Mouse (Mus musculus) MEL (cell line): ENCODE results near the gene Rps10. TPM values are rescaled to one million over a fixed set of nuclear protein-coding genes. Genes with fewer than 3 reads are reported as not detected.

ENCODE experiments used
- DNase-seq: peaks from one replicate; pipeline ENCODE4 v3.0.0; 2011; ENCODE audit warnings: low read depth, low spot score
- H3K27ac ChIP-seq: 2 replicates; pipeline ENCODE4 v1.5.1; 2012; ENCODE audit warnings: low read depth, mild to moderate bottlenecking, control low read depth, low read length, moderate library complexity; ENCODE audit not compliant: control insufficient read depth
- H3K27me3 ChIP-seq, 2 experiments: fragments of 150-350 bp in 1 of 2; sonication (generic) in 1 of 2; 2 replicates each; pipeline ENCODE4 v1.6.1; 2012; ENCODE audit warnings: low read length in 2 of 2, mild to moderate bottlenecking in 2 of 2, improper control_type of control experiment in 1 of 2, moderate library complexity in 1 of 2; ENCODE audit not compliant: insufficient read depth in 2 of 2, control insufficient read depth in 1 of 2
- H3K36me3 ChIP-seq, 2 experiments: 2 replicates each; pipeline ENCODE4 v1.6.1; 2012 to 2014; ENCODE audit warnings: low read length in 2 of 2, improper control_type of control experiment in 1 of 2, inconsistent platforms in 1 of 2, mild to moderate bottlenecking in 1 of 2; ENCODE audit not compliant: insufficient read depth in 2 of 2, control insufficient read depth in 1 of 2
- H3K4me1 ChIP-seq, 2 experiments: fragments of 150-350 bp in 1 of 2; sonication (generic) in 1 of 2; 2 replicates each; pipeline ENCODE4 v1.6.1; 2012; ENCODE audit warnings: low read length in 2 of 2, improper control_type of control experiment in 1 of 2, mild to moderate bottlenecking in 1 of 2; ENCODE audit not compliant: insufficient read depth in 2 of 2, control insufficient read depth in 1 of 2
- H3K4me3 ChIP-seq, 2 experiments: fragments of 150-350 bp in 1 of 2; sonication (generic) in 1 of 2; 2 replicates each; pipeline ENCODE4 v1.5.1; 2012; ENCODE audit warnings: low read depth in 2 of 2, low read length in 2 of 2, mild to moderate bottlenecking in 2 of 2, moderate library complexity in 2 of 2, control low read depth in 1 of 2, improper control_type of control experiment in 1 of 2; ENCODE audit not compliant: control insufficient read depth in 1 of 2, insufficient read depth in 1 of 2
- H3K79me2 ChIP-seq: 2 replicates; pipeline ENCODE4 v1.6.1; 2012; ENCODE audit warnings: mild to moderate bottlenecking, low read length, moderate library complexity; ENCODE audit not compliant: control insufficient read depth, poor library complexity, insufficient read depth
- H3K9ac ChIP-seq: 2 replicates; pipeline ENCODE4 v1.6.1; 2012; ENCODE audit warnings: low read depth, mild to moderate bottlenecking, control low read depth, low read length, moderate library complexity; ENCODE audit not compliant: control insufficient read depth, poor library complexity, severe bottlenecking
- H3K9me3 ChIP-seq: fragments of 150-350 bp; sonication (generic); replicated peaks from 2 replicates; pipeline ENCODE4 v1.6.1; 2012; ENCODE audit warnings: mild to moderate bottlenecking, low read length, improper control_type of control experiment, moderate library complexity; ENCODE audit not compliant: insufficient read depth
- CHD2 ChIP-seq: IDR thresholded peaks from 2 replicates; pipeline ENCODE4 v1.6.1; 2011; ENCODE audit warnings: low read length, improper control_type of control experiment
- CTCF ChIP-seq, 3 experiments: IDR thresholded peaks in 2 of 3; conservative IDR thresholded peaks in 1 of 3; 2 replicates each; pipeline ENCODE4 v1.5.1; 2011 to 2012; ENCODE audit warnings: low read length in 3 of 3, low read depth in 2 of 3, mild to moderate bottlenecking in 2 of 3, improper control_type of control experiment in 1 of 3, inconsistent platforms in 1 of 3, mixed read lengths in 1 of 3, moderate library complexity in 1 of 3; ENCODE audit not compliant: control insufficient read depth in 1 of 3, insufficient read depth in 1 of 3, poor library complexity in 1 of 3, severe bottlenecking in 1 of 3
- ELF1 ChIP-seq: IDR thresholded peaks from 2 replicates; pipeline ENCODE4 v1.6.1; 2014; ENCODE audit warnings: low read depth, mild to moderate bottlenecking, inconsistent platforms, low read length, improper control_type of control experiment, moderate library complexity
- ETS1 ChIP-seq: IDR thresholded peaks from 2 replicates; pipeline ENCODE4 v1.6.1; 2012; ENCODE audit warnings: low read depth, mild to moderate bottlenecking, inconsistent platforms, low read length, improper control_type of control experiment, moderate library complexity
- KAT2A ChIP-seq: conservative IDR thresholded peaks from 2 replicates; pipeline ENCODE4 v1.6.1; 2012; ENCODE audit warnings: low read depth, low read length, improper control_type of control experiment, inconsistent platforms
- MAX ChIP-seq: IDR thresholded peaks from 2 replicates; pipeline ENCODE4 v1.6.1; 2011; ENCODE audit warnings: low read length, improper control_type of control experiment
- MAZ ChIP-seq: IDR thresholded peaks from 2 replicates; pipeline ENCODE4 v1.6.1; 2012; ENCODE audit warnings: low read depth, mild to moderate bottlenecking, inconsistent platforms, low read length, improper control_type of control experiment
- NRF1 ChIP-seq: IDR thresholded peaks from 2 replicates; pipeline ENCODE4 v1.6.1; 2014; ENCODE audit warnings: low read depth, mild to moderate bottlenecking, inconsistent platforms, low read length, improper control_type of control experiment, moderate library complexity; ENCODE audit not compliant: poor library complexity, insufficient read depth, severe bottlenecking
- POLR2A ChIP-seq, 2 experiments: IDR thresholded peaks; 2 replicates each; pipeline ENCODE4 v1.6.1; 2011 to 2012; ENCODE audit warnings: low read length in 2 of 2, mild to moderate bottlenecking in 2 of 2, control low read depth in 1 of 2, improper control_type of control experiment in 1 of 2, low read depth in 1 of 2, moderate library complexity in 1 of 2; ENCODE audit not compliant: control insufficient read depth in 1 of 2, insufficient read depth in 1 of 2, poor library complexity in 1 of 2
- RAD21 ChIP-seq: IDR thresholded peaks from 2 replicates; pipeline ENCODE4 v1.6.1; 2011; ENCODE audit warnings: mild to moderate bottlenecking, low read depth, low read length, improper control_type of control experiment
- RCOR1 ChIP-seq: IDR thresholded peaks from 2 replicates; pipeline ENCODE4 v1.6.1; 2012; ENCODE audit warnings: low read depth, mild to moderate bottlenecking, inconsistent platforms, low read length, improper control_type of control experiment
- TAL1 ChIP-seq: IDR thresholded peaks from 2 replicates; pipeline ENCODE4 v1.6.1; 2012; ENCODE audit warnings: mild to moderate bottlenecking, inconsistent platforms, low read length, moderate library complexity, mixed read lengths
- USF2 ChIP-seq, 2 experiments: IDR thresholded peaks; 2 replicates each; pipeline ENCODE4 v1.6.1; 2011 to 2012; ENCODE audit warnings: improper control_type of control experiment in 2 of 2, low read length in 2 of 2, borderline replicate concordance in 1 of 2, inconsistent platforms in 1 of 2, low read depth in 1 of 2, mild to moderate bottlenecking in 1 of 2; ENCODE audit not compliant: insufficient read depth in 1 of 2
- ZMIZ1 ChIP-seq: IDR thresholded peaks from 2 replicates; pipeline ENCODE4 v1.6.1; 2012; ENCODE audit warnings: low read depth, mild to moderate bottlenecking, inconsistent platforms, low read length, improper control_type of control experiment, moderate library complexity
- polyA plus RNA-seq, 2 experiments: library from polyadenylated mRNA; stranded (reverse) in 1 of 2; unstranded in 1 of 2; fragments of >175 nt in 1 of 2; fragments of >200 nt in 1 of 2; gene quantifications; 2 replicates each; pipeline versions ENCODE4 v1.2.1 to v1.2.4; 2012; ENCODE audit warnings: low replicate concordance in 2 of 2, low read depth in 1 of 2; ENCODE audit not compliant: insufficient read length in 2 of 2, insufficient read depth in 1 of 2, missing spikeins in 1 of 2
- total RNA-seq: library from RNA; depleted of rRNA; stranded (reverse); fragments of 300-350 nt; gene quantifications from 2 replicates; pipeline ENCODE4 v1.2.3, GENCODE M21; 2012

The Rps10 gene
- total and polyA plus RNA-seq, 3 experiments = 3,057 to 3,899 (median 3,166) TPM

GRCm38 (mm10) chr17:27675453-27675852 lies 39.0 kb upstream of the Rps10 start:
- Histone ChIP-seq H3K36me3 (no peaks in the 10 kb centered on the region), H3K9me3 (no peaks in the 10 kb centered on the region), H3K27me3 (no peaks in the 10 kb centered on the region), H3K79me2 (no peaks in the 10 kb centered on the region), H3K9ac (no peak overlapping the region), H3K4me3 (no peak overlapping the region), H3K27ac (no peak overlapping the region), H3K4me1 (no peaks in the 10 kb centered on the region)
- DNase-seq = no peak
- TF ChIP-seq ELF1 (no peak), CTCF (IDR thresholded peaks at IDR 0.05 in 2 of 3, conservative IDR thresholded peaks at IDR 0.05 in 1 of 3; ENCODE audit: control insufficient read depth in 1 of 3, insufficient read depth in 1 of 3, low read depth in 2 of 3, low read length in 3 of 3, poor library complexity in 1 of 3, severe bottlenecking in 1 of 3) (peak; percentile 3 to 28 (median 7); a peak in 2 of 6 replicates)

GRCm38 (mm10) chr17:27673945-27674344 lies 37.5 kb upstream of the Rps10 start:
- no peak for DNase-seq
- Histone ChIP-seq H3K9me3 (no peaks in the 10 kb centered on the region), H3K27ac (no peak overlapping the region), H3K79me2 (no peaks in the 10 kb centered on the region), H3K36me3 (no peaks in the 10 kb centered on the region), H3K27me3 (no peaks in the 10 kb centered on the region), H3K4me3 (no peak overlapping the region), H3K4me1 (no peaks in the 10 kb centered on the region), H3K9ac (no peak overlapping the region)
- no peak for TF ChIP-seq TAL1
- no peak for TF ChIP-seq USF2 (IDR thresholded peaks at IDR 0.05; ENCODE audit: borderline replicate concordance in 1 of 2, insufficient read depth in 1 of 2, low read depth in 1 of 2, low read length in 2 of 2)
- TF ChIP-seq MAX = no peak
- no peak for TF ChIP-seq MAZ

GRCm38 (mm10) chr17:27671720-27672119 lies 35.3 kb upstream of the Rps10 start:
- Histone ChIP-seq H3K79me2 (no peaks in the 10 kb centered on the region), H3K9ac (no peak overlapping the region), H3K4me1 (no peaks in the 10 kb centered on the region), H3K36me3 (no peaks in the 10 kb centered on the region)
- DNase-seq = no peak
- TF ChIP-seq POLR2A (IDR thresholded peaks at IDR 0.05; ENCODE audit: control insufficient read depth in 1 of 2, insufficient read depth in 1 of 2, low read depth in 1 of 2, low read length in 2 of 2, poor library complexity in 1 of 2) (no peak), RAD21 (no peak), CTCF (IDR thresholded peaks at IDR 0.05 in 2 of 3, conservative IDR thresholded peaks at IDR 0.05 in 1 of 3; ENCODE audit: control insufficient read depth in 1 of 3, insufficient read depth in 1 of 3, low read depth in 2 of 3, low read length in 3 of 3, poor library complexity in 1 of 3, severe bottlenecking in 1 of 3) (peak in 1 of 3 experiments; percentile 10; a peak in 1 of 6 replicates), USF2 (IDR thresholded peaks at IDR 0.05; ENCODE audit: borderline replicate concordance in 1 of 2, insufficient read depth in 1 of 2, low read depth in 1 of 2, low read length in 2 of 2) (no peak)
- TF ChIP-seq, all 39 proteins: peak for 1
- Histone ChIP-seq H3K9me3 (no peaks in the 10 kb centered on the region), H3K4me3 (no peak overlapping the region), H3K27ac (no peak overlapping the region), H3K27me3 (no peaks in the 10 kb centered on the region)

GRCm38 (mm10) chr17:27658767-27659166 lies 22.3 kb upstream of the Rps10 start:
- H3K27ac ChIP-seq = no peak overlapping the region
- no peak for DNase-seq

More at GRCm38 (mm10) chr17:27658767-27659166, 22.3 kb upstream of the Rps10 start:
- Histone ChIP-seq H3K4me1 (peaks cover 0 to 19% of the 10 kb centered on the region in 2 experiments; a peak in 2 of 4 replicates), H3K4me3 (no peak overlapping the region), H3K9me3 (no peaks in the 10 kb centered on the region), H3K79me2 (no peaks in the 10 kb centered on the region), H3K36me3 (peaks cover 0 to 7% of the 10 kb centered on the region in 2 experiments; a peak in 2 of 4 replicates), H3K9ac (no peak overlapping the region), H3K27me3 (no peaks in the 10 kb centered on the region)
- TF ChIP-seq ETS1 = no peak
- TF ChIP-seq RAD21 = no peak
- TF ChIP-seq CHD2 = no peak
- TF ChIP-seq NRF1 = no peak
- TF ChIP-seq KAT2A = no peak
- no peak for TF ChIP-seq ZMIZ1
- TF ChIP-seq RCOR1 = no peak
- TF ChIP-seq POLR2A (IDR thresholded peaks at IDR 0.05; ENCODE audit: control insufficient read depth in 1 of 2, insufficient read depth in 1 of 2, low read depth in 1 of 2, low read length in 2 of 2, poor library complexity in 1 of 2) = no peak
